Mouse (Mus musculus): ENCODE data around the gene Brwd1.
"Not testable (repeated sequence)": the region's sequence is repeated elsewhere in the genome, so short reads cannot be mapped to it uniquely, and the experiment has no call there.

DNA sequence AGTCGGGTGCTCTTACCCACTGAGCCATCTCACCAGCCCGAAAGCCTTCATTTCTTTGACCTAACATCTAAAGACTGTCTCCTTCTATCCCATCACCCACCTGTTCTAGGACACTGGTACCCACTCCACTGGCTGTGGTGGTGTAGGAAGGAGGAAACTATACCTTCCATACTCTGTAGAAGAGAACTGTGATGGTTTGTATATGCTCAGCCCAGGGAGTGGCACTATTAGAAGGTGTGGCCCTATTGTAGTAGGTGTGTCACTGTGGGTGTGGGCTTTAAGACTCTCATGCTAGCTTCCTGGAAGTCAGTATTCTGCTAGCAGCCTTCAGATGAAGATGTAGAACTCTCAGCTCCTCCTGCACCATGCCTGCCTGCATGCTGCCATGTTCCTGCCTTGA lies 121.6 kb downstream of the Brwd1 start:
- not testable (repeated sequence) for TF ChIP-seq CTCF, POLR2A (IDR thresholded peaks at IDR 0.05; ENCODE audit: insufficient read depth, low read depth, low read length)

Measured in olfactory bulb, adult 2 months (tissue).